Mouse (Mus musculus): ENCODE results near the gene Atxn1. TPM values are rescaled to one million over a fixed set of nuclear protein-coding genes. Genes with fewer than 3 reads are reported as not detected.
A peak's percentile ranks its signal among the peaks of the same experiment; 100 is the strongest.

The Atxn1 gene
- polyA plus RNA-seq, 1 experiment: 23.0 TPM

DNA sequence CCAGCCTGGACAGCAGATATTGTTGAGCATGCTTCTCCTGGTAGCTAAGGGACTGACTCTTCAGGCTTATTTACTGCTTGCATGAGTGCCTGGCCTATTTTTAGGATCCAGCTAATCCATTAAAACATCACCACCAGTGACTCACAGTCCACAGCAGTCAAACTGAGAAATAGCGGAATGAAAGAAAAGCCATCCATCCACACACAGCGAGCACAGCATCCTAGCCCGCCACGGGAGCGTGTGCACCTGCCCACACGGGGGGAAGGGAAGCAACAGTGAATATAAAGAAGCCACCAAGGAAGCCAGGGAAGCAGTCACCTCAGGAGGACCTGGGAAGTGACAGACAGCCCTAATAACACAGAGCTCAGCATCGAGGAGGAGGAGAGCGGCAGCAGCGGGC, 402.8 kb downstream of the Atxn1 start:
- no peak overlapping the region for H3K4me3 ChIP-seq (ENCODE audit: insufficient read depth, low read length)

DNA sequence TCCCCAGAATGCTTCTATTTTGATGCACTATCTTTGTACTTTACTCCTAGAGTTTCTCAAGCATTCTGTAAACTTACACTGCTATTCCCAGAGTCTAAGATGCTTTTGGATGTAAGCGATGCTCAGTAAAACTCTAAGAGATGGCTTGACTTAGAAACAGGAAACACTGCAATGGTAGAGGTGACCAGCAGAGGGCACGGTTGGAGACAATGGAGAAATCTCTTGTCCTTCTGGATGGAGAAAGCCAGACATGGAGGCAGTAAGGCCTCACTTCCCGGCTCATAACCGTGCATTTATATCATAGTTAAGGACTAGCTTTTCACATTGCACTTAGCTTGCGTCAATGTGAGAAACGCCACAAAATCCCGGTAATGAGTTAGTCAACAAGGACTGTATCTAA, 404.3 kb downstream of the Atxn1 start:
- H3K4me1 ChIP-seq (ENCODE audit: control insufficient read depth, insufficient read depth, low read length): peaks cover 30% of the 10 kb centered on the region
- no peak for TF ChIP-seq CTCF (IDR thresholded peaks at IDR 0.05; ENCODE audit: low read depth, low read length)
- no peak for TF ChIP-seq POLR2A (IDR thresholded peaks at IDR 0.05; ENCODE audit: borderline replicate concordance, low read depth, low read length)
- no peak overlapping the region for H3K4me3 ChIP-seq (ENCODE audit: insufficient read depth, low read length)
- H3K27ac ChIP-seq (ENCODE audit: insufficient read depth, low read depth, low read length): no peak overlapping the region

More for the DNA sequence above, 402.8 kb downstream of the Atxn1 start:
- TF ChIP-seq CTCF (IDR thresholded peaks at IDR 0.05; ENCODE audit: low read depth, low read length) (no peak), POLR2A (IDR thresholded peaks at IDR 0.05; ENCODE audit: borderline replicate concordance, low read depth, low read length) (no peak)
- H3K27ac ChIP-seq (ENCODE audit: insufficient read depth, low read depth, low read length): no peak overlapping the region
- peaks cover 30% of the 10 kb centered on the region for H3K4me1 ChIP-seq (ENCODE audit: control insufficient read depth, insufficient read depth, low read length)

DNA sequence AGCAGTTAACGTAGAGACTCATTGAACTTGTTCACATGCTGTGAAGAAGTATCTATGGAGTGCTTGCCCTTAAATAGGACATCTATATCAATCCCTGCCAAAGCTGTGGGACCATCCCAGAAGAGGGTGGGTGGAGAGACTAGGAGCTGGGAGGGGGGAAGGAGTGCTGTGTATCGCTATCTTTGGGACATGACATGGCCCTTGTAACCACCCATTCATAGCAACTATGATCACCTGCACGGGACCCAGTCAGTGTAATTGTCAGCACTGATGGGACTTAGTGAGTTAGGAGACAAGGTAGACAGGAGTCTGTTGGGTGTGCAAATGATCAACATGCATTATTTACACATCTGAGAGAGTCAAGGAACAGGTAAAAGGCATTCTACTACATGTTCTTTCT, 405.6 kb downstream of the Atxn1 start:
- Histone ChIP-seq H3K27ac (ENCODE audit: insufficient read depth, low read depth, low read length) (no peak overlapping the region), H3K4me1 (ENCODE audit: control insufficient read depth, insufficient read depth, low read length) (peaks cover 30% of the 10 kb centered on the region), H3K4me3 (ENCODE audit: insufficient read depth, low read length) (no peak overlapping the region)
- TF ChIP-seq CTCF (IDR thresholded peaks at IDR 0.05; ENCODE audit: low read depth, low read length) (no peak), POLR2A (IDR thresholded peaks at IDR 0.05; ENCODE audit: borderline replicate concordance, low read depth, low read length) (no peak)

DNA sequence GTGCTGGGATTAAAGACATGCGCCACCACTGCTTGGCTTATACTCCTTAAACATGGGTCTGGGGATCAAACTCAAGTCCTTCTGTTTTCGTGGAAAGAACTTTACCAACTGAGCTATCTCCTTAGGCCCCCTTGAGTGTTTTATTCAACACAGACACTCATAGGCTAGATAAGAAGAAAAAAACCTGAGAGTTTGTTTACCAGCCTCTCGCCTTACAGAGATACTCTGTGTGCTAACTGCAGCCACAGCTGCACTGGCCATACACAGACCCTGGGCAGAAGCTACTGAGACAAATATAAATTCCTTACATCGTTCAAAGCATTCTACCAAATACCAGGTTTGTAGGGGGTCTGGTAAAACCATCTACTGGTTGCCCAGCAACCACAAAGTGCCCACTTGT, 406.4 kb downstream of the Atxn1 start:
- Histone ChIP-seq H3K4me3 (ENCODE audit: insufficient read depth, low read length) (no peak overlapping the region), H3K27ac (ENCODE audit: insufficient read depth, low read depth, low read length) (no peak overlapping the region), H3K4me1 (ENCODE audit: control insufficient read depth, insufficient read depth, low read length) (peaks cover 30% of the 10 kb centered on the region)
- no peak for TF ChIP-seq POLR2A (IDR thresholded peaks at IDR 0.05; ENCODE audit: borderline replicate concordance, low read depth, low read length)
- no peak for TF ChIP-seq CTCF (IDR thresholded peaks at IDR 0.05; ENCODE audit: low read depth, low read length)

DNA sequence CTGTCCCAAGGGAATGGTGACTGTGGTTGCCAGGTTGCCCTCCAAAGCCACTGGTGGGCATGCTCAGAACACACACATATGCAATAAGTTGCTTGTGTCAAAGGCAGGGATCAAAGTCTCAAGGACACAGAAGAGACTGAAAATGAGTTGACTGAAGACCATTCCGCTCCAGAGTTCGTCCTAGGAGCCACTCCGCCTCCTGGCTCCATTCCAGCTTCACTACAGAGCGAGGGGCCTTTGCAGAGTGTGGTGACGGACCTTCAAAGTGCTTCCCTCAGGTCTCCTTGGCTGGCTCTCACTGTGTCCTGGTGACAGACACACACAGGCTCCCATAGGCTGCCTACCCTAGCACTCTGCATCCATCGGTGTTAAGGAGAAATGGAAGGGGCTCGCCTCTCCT, 411.1 kb downstream of the Atxn1 start:
- Histone ChIP-seq H3K27ac (ENCODE audit: insufficient read depth, low read depth, low read length) (no peak overlapping the region), H3K4me1 (ENCODE audit: control insufficient read depth, insufficient read depth, low read length) (no peaks in the 10 kb centered on the region; the same call in 1 of the 2 replicates), H3K4me3 (ENCODE audit: insufficient read depth, low read length) (no peak overlapping the region)
- TF ChIP-seq POLR2A (IDR thresholded peaks at IDR 0.05; ENCODE audit: borderline replicate concordance, low read depth, low read length): no peak
- TF ChIP-seq CTCF (IDR thresholded peaks at IDR 0.05; ENCODE audit: low read depth, low read length): no peak

DNA sequence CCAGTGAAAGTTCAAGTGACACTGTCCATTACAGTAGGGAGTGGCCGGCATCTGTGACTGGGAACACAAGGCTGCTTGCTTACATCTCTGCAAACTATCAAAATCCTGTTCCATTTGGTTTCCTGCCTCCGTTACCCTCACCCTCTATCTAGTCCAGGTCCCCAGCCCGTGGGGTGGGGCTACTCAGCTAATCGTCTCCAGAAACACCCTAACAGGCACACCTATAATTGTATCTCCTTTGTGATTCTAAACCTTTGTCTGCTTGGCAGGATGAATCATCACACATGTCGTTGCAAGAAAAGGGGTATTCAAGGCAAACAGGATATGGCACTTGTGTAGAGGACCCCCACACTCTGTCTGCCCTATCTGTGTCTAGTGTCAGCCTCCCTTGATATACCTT, 417.3 kb downstream of the Atxn1 start:
- H3K4me1 ChIP-seq (ENCODE audit: control insufficient read depth, insufficient read depth, low read length): peaks cover 2% of the 10 kb centered on the region
- TF ChIP-seq CTCF (IDR thresholded peaks at IDR 0.05; ENCODE audit: low read depth, low read length) (no peak), POLR2A (IDR thresholded peaks at IDR 0.05; ENCODE audit: borderline replicate concordance, low read depth, low read length) (no peak)
- H3K27ac ChIP-seq (ENCODE audit: insufficient read depth, low read depth, low read length): no peak overlapping the region
- no peak overlapping the region for H3K4me3 ChIP-seq (ENCODE audit: insufficient read depth, low read length)

DNA sequence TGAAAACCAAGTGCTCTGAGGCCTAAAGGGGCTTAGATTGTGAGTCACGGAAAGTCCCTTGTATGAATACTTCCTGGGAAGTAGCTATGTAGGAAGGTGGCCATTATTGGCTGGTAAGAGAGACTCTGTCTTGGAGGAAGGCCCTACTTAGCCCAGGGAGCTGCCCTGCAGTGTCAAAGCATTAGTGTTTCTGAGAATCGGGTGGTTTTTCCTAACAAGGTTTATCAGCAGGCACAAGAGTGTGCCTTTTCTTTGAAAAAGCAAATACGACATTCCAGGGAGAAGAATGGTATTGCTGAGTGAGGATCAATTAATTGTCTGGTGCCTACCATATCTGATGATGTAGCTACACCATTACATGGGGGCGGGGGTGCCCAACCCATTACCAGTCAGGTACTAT, 417.9 kb downstream of the Atxn1 start:
- Histone ChIP-seq H3K4me1 (ENCODE audit: control insufficient read depth, insufficient read depth, low read length) (peaks cover 2% of the 10 kb centered on the region), H3K4me3 (ENCODE audit: insufficient read depth, low read length) (no peak overlapping the region), H3K27ac (ENCODE audit: insufficient read depth, low read depth, low read length) (no peak overlapping the region)
- TF ChIP-seq CTCF (IDR thresholded peaks at IDR 0.05; ENCODE audit: low read depth, low read length) (no peak), POLR2A (IDR thresholded peaks at IDR 0.05; ENCODE audit: borderline replicate concordance, low read depth, low read length) (no peak)

DNA sequence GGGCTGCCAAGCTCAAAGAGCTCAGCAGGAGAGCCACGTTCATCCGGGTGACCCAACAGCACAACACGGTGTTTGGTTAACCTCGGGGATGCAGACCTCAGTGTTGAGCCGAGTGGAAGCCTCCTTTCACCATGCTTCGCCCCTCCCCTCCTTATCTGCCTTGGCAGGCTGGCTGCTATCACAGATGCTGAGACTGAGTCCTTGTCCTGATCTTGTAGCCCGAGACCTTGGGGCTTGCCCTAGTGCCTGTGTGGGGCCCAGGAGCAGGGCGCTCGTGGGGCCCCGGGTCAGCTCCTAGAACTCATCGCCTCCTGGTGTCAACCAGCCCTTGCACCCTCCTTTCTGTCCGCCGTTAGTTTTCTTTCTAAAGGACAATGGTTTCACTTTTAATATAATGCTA, 418.8 kb downstream of the Atxn1 start:
- TF ChIP-seq POLR2A (IDR thresholded peaks at IDR 0.05; ENCODE audit: borderline replicate concordance, low read depth, low read length): no peak
- TF ChIP-seq CTCF (IDR thresholded peaks at IDR 0.05; ENCODE audit: low read depth, low read length): no peak
- H3K4me1 ChIP-seq (ENCODE audit: control insufficient read depth, insufficient read depth, low read length): peaks cover 2% of the 10 kb centered on the region
- H3K27ac ChIP-seq (ENCODE audit: insufficient read depth, low read depth, low read length): no peak overlapping the region
- no peak overlapping the region for H3K4me3 ChIP-seq (ENCODE audit: insufficient read depth, low read length)

DNA sequence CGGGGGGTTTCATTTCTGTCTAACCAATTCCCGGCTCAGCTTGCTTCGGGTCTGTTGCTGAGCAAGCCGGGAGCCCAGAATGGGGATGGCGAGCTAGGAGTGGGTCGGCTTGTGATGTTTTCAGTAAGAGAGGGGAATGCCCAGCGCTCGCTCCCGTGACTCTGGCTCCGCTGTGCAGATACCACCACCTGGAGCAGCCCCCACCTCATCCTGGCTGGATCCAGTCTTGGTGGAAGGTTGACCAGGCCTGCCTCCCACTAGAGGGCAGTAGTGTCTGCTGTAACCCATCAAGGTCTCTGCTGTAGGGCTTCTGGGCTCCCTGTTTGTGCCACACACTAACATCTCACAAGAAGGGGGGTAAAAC, 425.6 kb downstream of the Atxn1 start:
- no peaks in the 10 kb centered on the region for H3K4me1 ChIP-seq (ENCODE audit: control insufficient read depth, insufficient read depth, low read length)
- TF ChIP-seq CTCF (IDR thresholded peaks at IDR 0.05; ENCODE audit: low read depth, low read length) (peak; percentile 54), POLR2A (IDR thresholded peaks at IDR 0.05; ENCODE audit: borderline replicate concordance, low read depth, low read length) (no peak)
- no peak overlapping the region for H3K27ac ChIP-seq (ENCODE audit: insufficient read depth, low read depth, low read length)
- H3K4me3 ChIP-seq (ENCODE audit: insufficient read depth, low read length): no peak overlapping the region

DNA sequence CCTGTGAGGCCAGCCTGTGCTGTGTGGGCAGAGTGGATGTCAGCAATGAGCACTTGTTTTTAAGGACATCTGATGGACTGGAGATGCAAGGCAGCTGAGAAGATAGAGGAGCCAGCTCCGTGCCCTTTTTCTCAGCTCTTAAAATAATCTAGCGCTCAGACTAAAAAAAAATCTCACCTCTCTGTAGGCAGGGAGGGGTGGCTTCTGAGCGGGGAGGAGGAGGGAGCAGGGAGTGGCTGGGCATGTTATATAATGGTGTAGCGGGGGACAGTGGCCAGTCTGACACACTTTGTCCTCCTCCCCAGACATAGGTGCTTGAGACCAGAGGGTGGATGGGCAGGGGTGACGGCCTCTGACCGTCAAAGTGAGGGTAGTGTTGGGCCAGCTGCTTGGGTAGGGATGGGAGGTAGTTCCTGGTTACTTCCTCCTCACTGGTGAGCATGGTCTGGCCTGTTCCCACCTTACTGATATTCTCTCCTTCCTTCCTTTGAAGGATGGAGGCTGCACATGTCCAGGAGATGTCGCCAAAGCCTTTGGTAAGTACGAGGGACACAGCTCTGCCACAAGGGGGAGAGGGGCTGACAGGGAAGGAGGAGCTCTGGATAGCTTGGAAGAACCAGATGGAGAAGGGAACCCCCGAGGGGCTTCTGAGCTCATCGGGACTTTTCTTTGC, 426.1 kb downstream of the Atxn1 start:
- no peaks in the 10 kb centered on the region for H3K4me1 ChIP-seq (ENCODE audit: control insufficient read depth, insufficient read depth, low read length)
- no peak overlapping the region for H3K4me3 ChIP-seq (ENCODE audit: insufficient read depth, low read length)
- H3K27ac ChIP-seq (ENCODE audit: insufficient read depth, low read depth, low read length): no peak overlapping the region
- no peak for TF ChIP-seq POLR2A (IDR thresholded peaks at IDR 0.05; ENCODE audit: borderline replicate concordance, low read depth, low read length)
- no peak for TF ChIP-seq CTCF (IDR thresholded peaks at IDR 0.05; ENCODE audit: low read depth, low read length)
